Mouse (Mus musculus) CH12.LX (cell line): ENCODE data around the gene Pex3. TPM values are rescaled to one million over a fixed set of nuclear protein-coding genes. Genes with fewer than 3 reads are reported as not detected.

Experiments used
- DNase-seq: peaks from one replicate; pipeline ENCODE4 v3.0.0-alpha.2; 2013; ENCODE audit errors: extremely low read depth
- H3K27ac ChIP-seq: 2 replicates; pipeline ENCODE4 v1.5.1; 2012; ENCODE audit warnings: low read depth, mild to moderate bottlenecking, control low read depth, moderate library complexity; ENCODE audit not compliant: insufficient read depth
- H3K27me3 ChIP-seq: replicated peaks from 2 replicates; pipeline ENCODE3; 2012; ENCODE audit warnings: inconsistent platforms
- H3K36me3 ChIP-seq, 2 experiments: replicated peaks in 1 of 2; 2 replicates each; pipeline versions ENCODE3 to v1.6.1; 2012; ENCODE audit warnings: inconsistent platforms in 1 of 2, low read length in 1 of 2, mild to moderate bottlenecking in 1 of 2, mixed read lengths in 1 of 2, moderate library complexity in 1 of 2; ENCODE audit not compliant: control insufficient read depth in 1 of 2, insufficient read depth in 1 of 2
- H3K4me1 ChIP-seq, 2 experiments: 2 replicates each; pipeline ENCODE4 v1.6.1; 2012; ENCODE audit warnings: inconsistent platforms in 1 of 2, moderate library complexity in 1 of 2; ENCODE audit not compliant: insufficient read depth in 2 of 2, control insufficient read depth in 1 of 2
- H3K4me2 ChIP-seq: 2 replicates; pipeline ENCODE4 v1.6.1; 2012; ENCODE audit warnings: low read depth, mild to moderate bottlenecking, control low read depth; ENCODE audit not compliant: poor library complexity, insufficient read depth, severe bottlenecking
- H3K4me3 ChIP-seq, 3 experiments: fragments of 150-350 bp in 1 of 3; sonication (generic) in 1 of 3; replicated peaks in 1 of 3; 2 replicates each; pipeline versions ENCODE3 to v1.5.1; 2011 to 2012; ENCODE audit warnings: low read depth in 2 of 3, low read length in 2 of 3, mild to moderate bottlenecking in 2 of 3, moderate library complexity in 2 of 3, control low read depth in 1 of 3, improper control_type of control experiment in 1 of 3, inconsistent platforms in 1 of 3, mixed read lengths in 1 of 3; ENCODE audit not compliant: poor library complexity in 1 of 3
- H3K79me2 ChIP-seq: replicated peaks from 2 replicates; pipeline ENCODE4 v1.6.1; 2012; ENCODE audit warnings: mild to moderate bottlenecking, moderate library complexity; ENCODE audit not compliant: control insufficient read depth, poor library complexity, insufficient read depth, severe bottlenecking; ENCODE audit errors: extremely low read depth
- H3K9ac ChIP-seq: 2 replicates; pipeline ENCODE4 v1.6.1; 2012; ENCODE audit warnings: low read depth, mild to moderate bottlenecking, control low read depth, moderate library complexity; ENCODE audit not compliant: insufficient read depth
- H3K9me3 ChIP-seq: replicated peaks from 2 replicates; pipeline ENCODE3; 2012; ENCODE audit warnings: low read length, inconsistent platforms, mixed read lengths
- BHLHE40 ChIP-seq: IDR thresholded peaks from 2 replicates; pipeline ENCODE4 v1.6.1; 2011; ENCODE audit warnings: mild to moderate bottlenecking, low read depth, low read length, improper control_type of control experiment
- E2F4 ChIP-seq: IDR thresholded peaks from 2 replicates; pipeline ENCODE4 v1.6.1; 2011; ENCODE audit warnings: low read depth, low read length, improper control_type of control experiment; ENCODE audit not compliant: insufficient replicate concordance
- ELF1 ChIP-seq: IDR thresholded peaks from 2 replicates; pipeline ENCODE4 v1.6.1; 2014; ENCODE audit warnings: low read depth, mild to moderate bottlenecking, inconsistent platforms, low read length, improper control_type of control experiment
- EP300 ChIP-seq: IDR thresholded peaks from 2 replicates; pipeline ENCODE4 v1.6.1; 2011; ENCODE audit warnings: low read length, improper control_type of control experiment
- ETS1 ChIP-seq: conservative IDR thresholded peaks from 2 replicates; pipeline ENCODE4 v1.6.1; 2012; ENCODE audit warnings: low read depth, mild to moderate bottlenecking, inconsistent platforms, low read length, improper control_type of control experiment, moderate library complexity
- HCFC1 ChIP-seq: IDR thresholded peaks from 2 replicates; pipeline ENCODE4 v1.6.1; 2012; ENCODE audit warnings: low read depth, mild to moderate bottlenecking, inconsistent platforms, low read length, improper control_type of control experiment
- IRF4 ChIP-seq: IDR thresholded peaks from 2 replicates; pipeline ENCODE4 v1.6.1; 2014; ENCODE audit warnings: low read depth, mild to moderate bottlenecking, inconsistent platforms, low read length, improper control_type of control experiment
- JUN ChIP-seq: IDR thresholded peaks from 2 replicates; pipeline ENCODE4 v1.6.1; 2011; ENCODE audit warnings: low read depth, mild to moderate bottlenecking, low read length, improper control_type of control experiment, moderate library complexity; ENCODE audit not compliant: insufficient read depth
- JUND ChIP-seq: conservative IDR thresholded peaks from 2 replicates; pipeline ENCODE4 v1.6.1; 2011; ENCODE audit warnings: low read depth, low read length, improper control_type of control experiment
- MAFK ChIP-seq: IDR thresholded peaks from 2 replicates; pipeline ENCODE4 v1.6.1; 2011; ENCODE audit warnings: low read length, improper control_type of control experiment; ENCODE audit not compliant: insufficient replicate concordance
- MXI1 ChIP-seq: IDR thresholded peaks from 2 replicates; pipeline ENCODE4 v1.6.1; 2011; ENCODE audit warnings: mild to moderate bottlenecking, low read depth, low read length, improper control_type of control experiment
- MYC ChIP-seq: IDR thresholded peaks from 2 replicates; pipeline ENCODE4 v1.6.1; 2011; ENCODE audit warnings: low read depth, mild to moderate bottlenecking, improper control_type of control experiment, low read length
- NELFE ChIP-seq: IDR thresholded peaks from 2 replicates; pipeline ENCODE4 v1.6.1; 2011; ENCODE audit warnings: low read depth, low read length, improper control_type of control experiment
- POLR2A ChIP-seq: IDR thresholded peaks from 2 replicates; pipeline ENCODE4 v1.6.1; 2011; ENCODE audit warnings: low read depth, mild to moderate bottlenecking, improper control_type of control experiment, low read length
- POLR2AphosphoS2 ChIP-seq: IDR thresholded peaks from 2 replicates; pipeline ENCODE4 v1.6.1; 2011; ENCODE audit warnings: low read depth, low read length, improper control_type of control experiment
- RAD21 ChIP-seq: IDR thresholded peaks from 2 replicates; pipeline ENCODE4 v1.6.1; 2011; ENCODE audit warnings: low read depth, mild to moderate bottlenecking, low read length, improper control_type of control experiment, moderate library complexity
- RCOR1 ChIP-seq: conservative IDR thresholded peaks from 2 replicates; pipeline ENCODE4 v1.6.1; 2012; ENCODE audit warnings: low read depth, mild to moderate bottlenecking, inconsistent platforms, low read length, improper control_type of control experiment
- SMC3 ChIP-seq: IDR thresholded peaks from 2 replicates; pipeline ENCODE4 v1.6.1; 2011; ENCODE audit warnings: low read depth, low read length, improper control_type of control experiment
- TBP ChIP-seq: conservative IDR thresholded peaks from 2 replicates; pipeline ENCODE4 v1.6.1; 2011; ENCODE audit warnings: low read depth, low read length, improper control_type of control experiment
- TCF12 ChIP-seq: IDR thresholded peaks from 2 replicates; pipeline ENCODE4 v1.6.1; 2014; ENCODE audit warnings: low read depth, mild to moderate bottlenecking, inconsistent platforms, low read length, improper control_type of control experiment
- UBTF ChIP-seq: IDR thresholded peaks from 2 replicates; pipeline ENCODE4 v1.6.1; 2012; ENCODE audit warnings: low read depth, mild to moderate bottlenecking, inconsistent platforms, low read length, improper control_type of control experiment, moderate library complexity
- USF1 ChIP-seq: IDR thresholded peaks from 2 replicates; pipeline ENCODE4 v1.6.1; 2014; ENCODE audit warnings: low read depth, mild to moderate bottlenecking, inconsistent platforms, low read length, improper control_type of control experiment
- USF2 ChIP-seq: conservative IDR thresholded peaks from 2 replicates; pipeline ENCODE4 v1.6.1; 2011; ENCODE audit warnings: low read depth, low read length, improper control_type of control experiment
- ZKSCAN1 ChIP-seq: IDR thresholded peaks from 2 replicates; pipeline ENCODE4 v1.6.1; 2012; ENCODE audit warnings: low read depth, inconsistent platforms, low read length, improper control_type of control experiment, borderline replicate concordance
- dilution Hi-C: fragments of 300-500 bp; cut with MboI; formaldehyde crosslinking; loops from 2 replicates; pipeline ENCODE4 v1.14.3; 2020; ENCODE audit warnings: low sequenced_read_pairs; ENCODE audit not compliant: extremely low pct_unique_long_range_greater_than_20kb, extremely low pct_ligation_motif_present
- in situ Hi-C: fragments of 300-500 bp; cut with MboI; formaldehyde crosslinking; loops from 3 replicates; pipeline ENCODE4 v1.14.3; 2019; ENCODE audit warnings: low sequenced_read_pairs, low pct_ligation_motif_present, low pct_unique_long_range_greater_than_20kb, mixed read lengths
- polyA plus RNA-seq: library from polyadenylated mRNA; unstranded; fragments of >175 nt; gene quantifications from 2 replicates; pipeline ENCODE4 v1.2.1, GENCODE M21; 2012; ENCODE audit warnings: low read depth; ENCODE audit not compliant: insufficient read length
- total RNA-seq, 2 experiments: library from RNA; depleted of rRNA; stranded (reverse); fragments of 300-350 nt in 1 of 2; fragments of >200 nt in 1 of 2; gene quantifications; 2 replicates each; pipeline ENCODE4 v1.2.3; 2012 to 2014

Gene Pex3
- total and polyA plus RNA-seq, 3 experiments = 14.6 to 34.9 (median 24.9) TPM

DNA sequence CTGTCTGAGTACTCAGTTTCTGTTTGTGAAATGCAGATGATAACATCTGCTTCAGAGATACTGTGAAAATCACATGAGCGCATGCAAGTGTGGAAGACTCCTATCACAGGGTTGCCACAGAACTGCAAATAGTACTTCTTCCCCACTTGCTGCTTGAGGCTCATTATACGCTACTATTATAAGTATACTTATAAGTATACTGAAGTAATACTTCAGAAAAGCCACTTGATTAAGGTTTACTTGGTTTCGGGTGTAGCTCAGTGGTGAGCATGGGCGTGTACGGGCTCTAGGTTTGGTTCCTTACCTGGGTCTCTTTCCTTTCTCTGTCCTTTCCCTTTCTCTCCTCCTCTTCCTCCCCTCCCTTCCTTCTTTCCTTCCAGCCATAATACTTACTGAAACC lies 11.2 kb downstream of the Pex3 start:
- dilution Hi-C loops (no loop called here), in situ Hi-C loops (no loop called here)
- no peaks in the 10 kb centered on the region for H3K27me3 ChIP-seq
- H3K27ac ChIP-seq = no peak overlapping the region
- TF ChIP-seq NELFE (no peak), RAD21 (no peak), SMC3 (no peak), MYC (no peak), JUN (no peak), E2F4 (no peak), USF1 (no peak), ZKSCAN1 (no peak), HCFC1 (no peak), TBP (no peak), POLR2A (no peak), EP300 (no peak), ETS1 (no peak), UBTF (no peak), MXI1 (no peak), USF2 (no peak), TCF12 (no peak), BHLHE40 (no peak), POLR2AphosphoS2 (no peak)
- H3K36me3 ChIP-seq = peaks cover 10 to 56% of the 10 kb centered on the region in 2 experiments
- H3K79me2 ChIP-seq = no peaks in the 10 kb centered on the region
- H3K4me1 ChIP-seq = no peaks in the 10 kb centered on the region
- no peak overlapping the region for H3K9ac ChIP-seq
- H3K4me2 ChIP-seq = no peak overlapping the region
- H3K4me3 ChIP-seq = no peak overlapping the region
- H3K9me3 ChIP-seq = no peaks in the 10 kb centered on the region
- DNase-seq = no peak

DNA sequence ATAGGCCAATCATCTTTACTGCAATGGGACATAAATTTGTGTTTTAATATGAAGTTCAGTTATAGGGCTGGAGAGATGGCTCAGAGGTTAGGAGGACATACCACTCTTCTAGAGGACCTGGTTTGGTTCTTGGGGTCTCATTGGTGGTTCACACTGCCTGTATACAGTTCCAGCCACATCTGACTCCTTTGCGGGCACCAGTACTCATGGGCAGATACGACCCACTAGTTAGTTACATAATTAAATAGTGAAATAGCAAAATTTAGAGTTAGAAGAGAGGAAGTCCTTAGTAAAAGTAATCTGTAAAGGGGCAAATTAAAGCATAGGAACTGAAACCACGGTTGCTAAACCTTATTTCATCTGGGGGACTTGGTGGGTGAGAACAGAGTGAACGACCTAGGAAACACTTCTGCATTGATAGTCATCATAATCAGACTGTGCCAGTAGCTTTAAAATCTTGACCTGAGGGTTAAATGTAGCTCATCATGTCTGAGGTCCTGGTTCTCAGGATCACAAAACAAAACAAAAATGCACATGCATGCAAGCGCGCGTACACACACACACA lies 13.1 kb downstream of the Pex3 start:
- Histone ChIP-seq H3K4me3 (no peak overlapping the region), H3K4me2 (no peak overlapping the region), H3K9ac (no peak overlapping the region), H3K36me3 (peaks cover 13 to 58% of the 10 kb centered on the region in 2 experiments), H3K4me1 (no peaks in the 10 kb centered on the region), H3K79me2 (no peaks in the 10 kb centered on the region), H3K27me3 (no peaks in the 10 kb centered on the region), H3K27ac (no peak overlapping the region), H3K9me3 (no peaks in the 10 kb centered on the region)
- TF ChIP-seq EP300 = no peak
- no peak for TF ChIP-seq MAFK
- no peak for TF ChIP-seq ELF1
- no peak for TF ChIP-seq IRF4
- no peak for TF ChIP-seq RCOR1
- TF ChIP-seq JUND = no peak
- TF ChIP-seq SMC3 = no peak
- TF ChIP-seq USF2 = no peak
- TF ChIP-seq ETS1 = no peak
- in situ Hi-C loops = no loop called here
- DNase-seq = no peak
- dilution Hi-C loops = no loop called here
